Mouse (Mus musculus) R1 (cell line): ENCODE data around the gene Bpifa5.
"Not testable (repeated sequence)": the region's sequence is repeated elsewhere in the genome, so short reads cannot be mapped to it uniquely, and the experiment has no call there.

Source experiments
- DNase-seq: peaks from one replicate; pipeline ENCODE4 v3.0.0-alpha.2; 2018; ENCODE audit warnings: low read depth, low spot score

The Bpifa5 gene

DNA sequence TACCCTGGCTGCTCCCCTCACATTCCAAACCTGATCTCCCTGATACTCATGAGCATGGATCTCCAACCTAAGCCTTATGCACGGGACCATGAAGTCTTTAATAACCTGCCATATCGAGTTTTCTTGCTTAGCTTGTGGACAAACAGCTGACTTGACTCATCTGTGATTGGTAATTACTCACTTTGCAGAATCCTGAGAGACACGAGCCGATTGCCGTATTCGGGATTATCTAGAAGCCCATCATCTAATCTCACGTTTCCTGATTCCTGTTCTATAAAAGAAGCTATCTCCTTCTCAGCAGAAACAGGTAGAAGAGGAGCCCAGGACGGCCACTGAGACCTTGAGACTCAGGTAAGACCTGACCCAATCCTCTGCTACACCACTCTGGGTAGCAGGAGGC is at the start of gene Bpifa5:
Gene Bpifa5, plus strand, starts transcription at position 301 of the 400 bp plus-strand sequence.
- DNase-seq = no peak

DNA sequence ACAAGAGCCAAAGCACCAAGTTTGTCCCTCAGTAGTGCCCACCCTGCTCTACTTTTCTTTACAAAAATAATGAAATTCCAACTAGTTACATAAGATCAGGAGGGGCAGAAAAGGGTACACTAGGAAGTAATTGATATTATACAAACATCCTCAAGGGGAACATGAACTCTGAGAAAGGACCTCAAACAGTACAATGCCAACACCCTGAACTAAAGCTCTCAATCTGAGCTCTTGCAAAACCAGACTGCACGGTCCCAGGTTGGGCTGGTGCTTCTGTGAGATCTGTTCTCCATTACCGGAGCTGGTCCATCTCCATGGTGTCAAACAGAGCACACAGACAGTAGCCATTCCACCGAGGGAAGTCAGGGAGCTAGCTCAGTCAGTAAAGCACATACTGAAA is 45.0 kb upstream of the Bpifa5 start:
- no peak for DNase-seq

DNA sequence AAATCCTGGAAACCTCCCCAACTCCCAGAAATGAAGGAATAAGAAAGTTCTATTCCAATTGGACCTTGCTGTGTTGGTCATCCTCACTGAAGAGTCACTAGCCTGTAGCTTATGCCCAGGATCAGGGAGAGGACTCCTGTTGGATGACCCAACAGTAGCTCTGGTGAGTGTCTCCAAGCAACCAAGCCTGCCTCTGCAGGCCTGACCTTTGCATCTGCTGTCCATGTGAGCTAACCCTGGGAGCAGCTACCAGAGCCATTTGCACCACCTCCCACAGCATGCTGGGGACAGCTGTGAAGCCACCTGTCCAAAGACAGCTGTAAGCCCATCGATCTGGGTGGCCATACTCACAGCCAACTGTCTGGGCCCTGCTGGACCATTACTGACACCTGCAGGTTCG is 32.3 kb upstream of the Bpifa5 start, which contains the start of gene Bpifa3:
Gene Bpifa3, plus strand, starts transcription at position 217 of the 400 bp plus-strand sequence.
- no peak for DNase-seq

DNA sequence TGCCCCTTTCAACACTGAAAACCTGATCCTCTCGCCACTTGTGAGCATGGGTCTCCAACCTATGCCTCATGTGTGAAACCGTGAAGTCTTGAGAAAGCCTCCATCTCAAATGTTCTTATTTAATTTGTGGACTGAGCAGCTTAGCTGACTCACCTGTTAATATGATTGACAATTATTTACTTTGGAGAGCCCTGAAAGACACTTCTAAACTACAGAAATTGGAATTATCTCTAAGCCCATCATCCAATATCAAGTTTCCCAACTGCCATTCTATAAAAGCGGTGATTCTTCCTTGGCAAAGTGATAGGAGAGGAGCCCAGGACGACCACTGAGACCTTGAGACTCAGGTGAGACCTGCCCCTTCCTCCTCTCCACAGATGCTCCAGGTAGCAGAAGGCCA is 19.8 kb upstream of the Bpifa5 start, which contains the start of gene Bpifa1:
Gene Bpifa1, plus strand, starts transcription at position 301 of the 400 bp plus-strand sequence.
- DNase-seq = no peak

DNA sequence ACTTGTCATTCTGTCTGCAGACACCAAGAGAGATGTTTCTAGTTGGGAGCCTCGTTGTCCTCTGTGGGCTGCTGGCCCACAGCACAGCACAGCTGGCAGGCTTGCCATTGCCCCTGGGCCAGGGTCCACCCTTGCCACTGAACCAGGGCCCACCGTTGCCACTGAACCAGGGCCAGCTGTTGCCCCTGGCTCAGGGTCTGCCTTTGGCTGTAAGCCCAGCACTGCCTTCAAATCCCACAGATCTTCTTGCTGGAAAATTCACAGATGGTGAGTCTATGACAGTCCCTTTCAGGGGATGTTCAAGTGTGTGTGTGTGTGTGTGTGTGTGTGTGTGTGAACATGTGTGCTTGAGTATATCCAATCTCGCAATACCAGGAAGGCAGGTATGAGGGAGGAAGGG is 18.7 kb upstream of the Bpifa5 start:
- DNase-seq = no peak

DNA sequence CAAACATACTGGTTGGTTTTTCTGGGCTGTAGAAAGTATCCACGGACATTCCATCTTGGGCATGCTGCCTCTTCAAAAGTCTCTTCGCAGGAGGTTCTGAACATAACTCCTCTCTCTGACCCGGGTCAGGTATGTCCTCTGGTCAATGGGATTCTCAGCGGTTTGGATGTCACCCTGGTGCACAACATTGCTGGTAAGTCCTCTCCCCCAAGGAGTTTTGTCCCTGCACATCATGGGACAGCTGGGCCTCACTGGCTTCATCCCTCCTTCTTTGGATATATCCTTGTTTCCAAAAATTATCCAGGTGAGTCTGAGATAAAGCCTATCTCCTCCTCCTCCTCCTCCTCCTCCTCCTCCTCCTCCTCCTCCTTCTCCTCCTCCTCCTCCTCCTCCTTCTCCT is 14.9 kb upstream of the Bpifa5 start:
- DNase-seq = no peak

DNA sequence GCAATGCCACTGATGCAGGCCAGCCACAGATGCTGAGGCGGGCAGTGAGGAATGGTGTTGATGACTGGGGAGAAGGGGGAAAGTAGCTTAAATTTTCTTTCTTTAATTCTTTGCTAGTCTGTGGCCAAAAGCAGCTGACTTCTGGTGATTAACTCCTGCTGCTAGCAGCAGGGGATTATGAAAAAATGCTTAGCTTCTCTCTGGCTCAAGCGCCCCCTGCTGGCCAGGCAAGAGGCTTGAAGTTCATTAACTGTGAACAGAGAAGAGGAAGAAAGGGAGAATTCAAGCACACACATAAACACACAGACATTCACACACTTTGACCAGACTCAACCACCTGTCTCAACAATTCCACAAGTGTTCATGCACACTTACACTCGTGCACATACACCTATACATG is 4.0 kb upstream of the Bpifa5 start:
- DNase-seq = peak; percentile 69

DNA sequence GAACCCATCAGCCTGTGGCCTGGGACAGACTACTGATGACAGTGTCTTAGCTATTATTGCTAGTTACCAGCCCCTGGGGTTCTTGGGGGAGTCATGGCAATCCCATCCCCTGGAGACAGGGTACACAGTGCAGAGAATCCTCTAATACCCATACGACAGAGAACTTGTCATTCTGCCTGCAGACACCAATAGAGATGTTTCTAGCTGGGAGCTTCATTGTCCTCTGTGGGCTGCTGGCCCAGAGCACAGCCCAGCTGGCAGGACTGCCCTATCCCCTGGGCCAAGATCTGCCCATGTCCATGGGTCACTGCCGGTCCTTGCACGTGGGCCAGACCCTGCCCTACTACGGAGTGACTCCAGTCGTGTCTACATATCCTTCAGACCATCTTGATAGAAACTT is 899 bp downstream of the Bpifa5 start:
- DNase-seq = no peak

DNA sequence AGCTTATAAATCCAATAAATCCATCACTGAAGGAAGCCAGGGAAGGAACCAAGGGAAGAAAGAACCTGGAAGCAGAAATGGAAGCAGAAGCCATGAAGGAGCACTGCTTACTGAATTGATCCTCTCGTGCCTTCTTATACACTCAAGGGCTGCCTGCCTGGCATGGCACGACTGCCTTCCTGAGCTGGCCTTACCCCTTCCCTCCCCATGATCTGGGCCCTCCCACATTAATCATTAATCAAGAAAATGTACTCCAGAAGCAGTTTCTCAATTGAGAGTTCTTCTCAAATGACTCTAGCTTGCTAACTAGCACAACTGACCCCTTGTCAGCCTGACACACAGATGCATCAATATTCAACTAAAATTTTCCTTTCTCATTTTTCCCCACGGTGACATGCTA is 6.8 kb downstream of the Bpifa5 start:
- no peak for DNase-seq

DNA sequence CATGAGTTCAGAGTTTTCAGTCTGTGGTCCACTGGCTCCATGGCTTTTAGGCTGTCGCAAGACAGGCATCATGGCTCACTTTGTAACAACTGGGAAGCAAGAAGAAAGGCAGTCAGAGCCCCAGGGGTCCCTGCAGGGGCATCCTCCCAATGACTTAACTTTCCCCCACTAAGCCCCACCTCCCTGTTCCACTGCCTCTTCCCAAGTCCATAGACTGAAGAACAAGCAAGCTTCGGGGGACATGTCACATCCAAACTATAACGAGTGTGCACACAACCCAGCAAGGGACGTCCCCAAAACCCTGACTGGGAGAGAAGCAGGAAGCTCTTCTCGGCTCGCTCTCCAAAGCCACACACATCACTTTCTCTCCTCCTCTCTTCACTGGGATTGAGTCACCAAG is 9.2 kb downstream of the Bpifa5 start:
- no peak for DNase-seq

DNA sequence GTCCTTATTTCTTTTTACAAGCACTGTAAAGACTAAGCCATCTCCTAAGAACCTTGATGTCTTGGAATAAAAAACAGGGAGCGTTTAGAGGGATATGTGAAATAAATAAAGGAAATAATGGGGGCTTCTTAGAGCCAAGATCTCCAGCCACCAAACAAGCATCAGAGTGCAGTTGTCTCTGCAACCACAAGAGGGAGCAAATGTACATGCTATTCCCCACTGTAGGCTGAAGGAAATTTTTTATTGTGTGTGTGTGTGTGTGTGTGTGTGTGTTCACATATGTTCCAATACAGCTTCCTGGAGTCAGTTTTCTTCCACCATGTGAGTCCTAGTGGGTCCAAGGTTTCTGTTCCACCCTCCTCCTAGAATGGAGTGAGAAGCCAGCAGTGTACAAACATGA is 10.9 kb downstream of the Bpifa5 start:
- peak; percentile 24 for DNase-seq

DNA sequence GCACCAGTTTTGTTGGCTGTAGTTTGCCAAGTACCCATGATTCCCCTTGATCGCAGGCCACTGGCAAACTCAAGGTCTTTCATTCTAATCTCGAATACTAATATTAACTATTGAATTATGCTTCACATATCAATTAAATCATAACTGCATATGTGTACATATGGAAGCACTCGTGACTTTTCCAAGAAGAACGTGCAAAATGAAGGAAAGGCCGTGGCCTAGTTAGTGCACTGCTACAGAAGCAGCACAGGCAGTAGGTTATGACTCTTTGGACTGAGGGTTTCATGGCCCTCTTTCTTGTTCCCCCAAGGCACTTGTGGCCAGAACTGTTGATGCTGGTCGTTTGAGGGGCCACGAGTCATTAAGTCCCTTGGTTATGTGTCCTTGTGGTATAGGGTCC is 19.5 kb downstream of the Bpifa5 start:
- not testable (repeated sequence) for DNase-seq

DNA sequence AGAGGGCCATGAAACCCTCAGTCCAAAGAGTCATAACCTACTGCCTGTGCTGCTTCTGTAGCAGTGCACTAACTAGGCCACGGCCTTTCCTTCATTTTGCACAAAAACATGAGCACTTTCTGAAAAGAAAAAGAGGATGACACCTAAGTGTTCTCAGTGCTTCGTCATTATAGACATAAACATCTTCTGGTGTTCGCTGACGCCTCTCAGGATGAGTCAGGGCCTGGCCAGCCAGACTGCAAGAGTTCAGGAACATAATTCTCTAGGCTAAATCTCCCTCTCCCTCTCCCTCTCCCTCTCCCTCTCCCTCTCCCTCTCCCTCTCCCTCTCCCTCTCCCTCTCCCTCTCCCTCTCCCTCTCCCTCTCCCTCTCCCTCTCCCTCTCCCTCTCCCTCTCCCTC is 20.7 kb downstream of the Bpifa5 start:
- not testable (repeated sequence) for DNase-seq

DNA sequence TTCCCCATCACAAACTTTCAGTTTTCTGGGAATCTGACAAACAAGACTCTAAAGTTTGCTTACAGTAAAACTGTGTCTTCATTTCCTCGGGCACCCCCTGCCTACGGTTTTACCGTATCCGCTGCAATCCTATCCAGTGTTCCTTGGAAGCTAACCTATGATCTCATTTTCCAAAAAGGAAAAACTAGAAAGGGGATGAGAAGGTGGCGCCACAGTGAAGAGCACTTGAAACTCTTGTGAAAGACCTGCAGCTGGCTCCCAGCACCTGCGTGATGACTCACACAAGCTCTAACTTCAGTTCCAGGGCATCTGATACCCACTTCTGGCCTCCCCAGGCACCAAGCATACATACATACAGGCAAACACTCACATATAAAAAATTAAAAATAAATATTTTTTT is 22.9 kb downstream of the Bpifa5 start:
- no peak for DNase-seq

DNA sequence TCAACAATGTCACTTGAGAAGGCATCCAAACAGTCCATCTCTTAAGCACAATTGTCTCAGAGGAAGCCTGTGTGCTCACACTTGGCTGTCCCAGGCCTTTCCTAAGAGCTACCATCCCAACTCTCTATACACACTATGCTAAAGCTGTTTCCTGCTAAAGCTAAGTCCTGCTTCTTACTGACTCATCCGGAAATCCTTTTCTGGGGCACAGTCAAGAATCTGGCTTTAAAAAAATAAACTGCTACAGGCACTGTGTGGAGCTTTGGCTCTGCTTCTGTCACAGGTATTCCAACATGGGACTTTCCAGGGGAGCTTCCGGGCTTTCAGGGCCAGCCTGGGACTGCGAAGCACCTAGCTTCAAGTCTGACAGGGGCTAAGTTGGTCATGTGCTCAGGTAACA is 23.3 kb downstream of the Bpifa5 start:
- no peak for DNase-seq

DNA sequence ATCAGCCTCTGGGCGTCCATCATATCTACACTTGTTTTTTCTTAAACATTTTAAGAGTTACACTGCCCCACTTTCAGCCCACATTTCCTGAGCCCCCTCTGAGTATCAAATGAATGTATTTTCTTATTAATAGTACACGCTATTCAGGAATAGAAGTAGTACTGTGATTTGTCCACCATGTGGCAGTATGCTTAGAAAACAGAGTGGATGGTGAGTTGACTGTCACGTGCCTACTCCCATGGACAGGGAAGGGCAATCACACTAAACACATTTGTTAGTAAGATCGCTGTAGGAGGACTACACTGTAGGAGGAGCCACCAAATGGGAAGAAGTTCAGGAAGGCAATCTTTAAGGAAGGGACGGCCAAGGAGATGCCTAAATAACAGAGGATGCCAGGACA is 25.1 kb downstream of the Bpifa5 start:
- DNase-seq = peak; percentile 78

DNA sequence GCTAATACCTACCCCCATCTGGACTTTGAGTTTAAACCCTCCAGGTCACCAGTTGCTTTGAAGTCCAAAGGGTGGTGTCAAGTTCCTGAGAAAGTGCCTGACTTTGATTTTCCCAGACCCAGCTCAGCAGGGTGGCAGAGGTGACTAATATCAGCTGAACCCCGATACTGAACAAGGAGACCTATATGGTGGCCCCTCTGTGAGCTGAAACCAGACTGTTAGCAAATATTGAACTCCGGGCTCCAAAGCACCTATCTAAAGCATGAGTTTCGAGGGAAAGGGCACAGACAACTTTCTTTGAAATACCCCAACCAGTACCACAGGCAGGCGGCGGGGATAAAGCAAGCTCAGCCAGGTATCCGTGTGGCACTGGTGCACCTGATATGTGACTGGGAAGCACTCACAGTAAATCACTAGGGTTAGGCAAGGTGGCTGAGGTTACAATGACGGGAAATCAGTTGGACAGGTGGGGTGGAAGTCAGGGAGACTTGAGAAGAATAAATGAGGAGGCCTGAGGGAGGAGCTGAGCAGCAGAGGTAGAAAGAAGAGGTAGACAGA is 27.5 kb downstream of the Bpifa5 start:
- no peak for DNase-seq

DNA sequence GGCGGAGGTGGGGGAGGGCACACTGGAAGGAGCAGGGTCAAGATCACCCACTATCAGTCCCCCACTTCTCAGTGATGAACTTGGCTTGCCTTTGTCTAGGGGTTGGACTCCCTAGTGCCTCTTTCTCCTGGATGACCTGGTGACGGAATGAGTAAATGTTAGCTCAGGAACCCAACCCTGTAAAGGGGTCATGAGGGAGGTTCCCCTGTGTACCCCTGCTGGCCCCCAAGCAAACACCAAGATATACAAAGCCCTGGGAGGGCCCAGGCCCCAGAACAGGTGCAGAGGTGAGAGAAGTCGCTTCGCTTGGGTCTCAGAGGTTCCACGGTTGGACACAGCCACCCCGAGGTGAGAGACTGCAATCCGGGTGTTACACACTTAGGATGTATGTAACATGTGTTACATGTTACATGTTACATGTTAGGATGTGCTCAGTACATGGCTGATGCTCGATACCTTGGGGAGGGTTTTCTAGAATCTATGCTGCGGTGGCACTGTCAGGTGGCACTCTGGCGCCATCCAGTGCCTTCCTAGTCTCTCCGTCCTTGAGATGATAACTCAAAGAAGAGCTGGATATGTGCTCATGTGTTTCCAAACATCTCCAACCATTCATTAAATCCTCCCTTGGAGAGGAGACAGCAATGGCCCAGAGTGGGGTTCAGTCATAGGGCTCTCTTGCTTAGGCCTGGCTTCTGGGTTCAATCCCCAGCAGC is 28.3 kb downstream of the Bpifa5 start, which contains the start of gene Bpifb1:
Gene Bpifb1, plus strand, starts transcription at position 273 of the 713 bp plus-strand sequence.
- no peak for DNase-seq

DNA sequence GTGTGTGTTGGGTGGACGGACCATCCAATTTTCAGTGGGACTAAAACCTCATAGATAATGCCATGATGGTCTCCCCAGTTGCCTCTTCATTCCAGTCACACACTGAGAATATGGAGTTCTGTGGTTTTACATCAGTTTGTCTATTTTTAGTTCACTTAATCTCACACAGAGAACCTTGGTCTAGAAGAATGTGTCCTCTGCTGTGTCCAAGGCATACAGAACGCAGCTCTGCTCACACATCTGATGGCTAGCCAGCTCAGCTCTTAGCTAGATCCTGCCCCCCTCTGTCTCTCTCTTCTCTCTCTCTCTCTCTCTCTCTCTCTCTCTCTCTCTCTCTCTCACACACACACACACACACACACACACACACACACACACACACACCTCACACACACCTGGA is 29.7 kb downstream of the Bpifa5 start:
- no peak for DNase-seq

DNA sequence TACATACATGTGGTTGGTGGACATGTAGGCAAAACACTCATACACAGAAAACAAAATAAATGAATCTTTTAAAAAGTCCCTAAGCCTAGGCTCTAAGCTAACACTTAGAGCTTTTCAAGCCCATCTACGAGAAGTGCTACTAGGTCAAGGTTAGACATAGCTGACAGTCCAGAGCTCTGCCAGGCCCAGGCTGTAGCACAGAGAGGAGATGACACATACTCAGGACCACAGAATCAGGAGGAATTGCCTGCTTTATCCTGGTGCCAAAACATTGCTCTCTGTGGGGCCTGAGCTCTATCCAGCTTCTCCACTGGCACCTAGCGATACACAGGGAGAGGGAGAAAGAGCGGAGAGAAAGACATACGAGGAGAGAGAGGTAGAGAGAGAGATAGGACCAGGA is 30.7 kb downstream of the Bpifa5 start:
- DNase-seq = no peak

DNA sequence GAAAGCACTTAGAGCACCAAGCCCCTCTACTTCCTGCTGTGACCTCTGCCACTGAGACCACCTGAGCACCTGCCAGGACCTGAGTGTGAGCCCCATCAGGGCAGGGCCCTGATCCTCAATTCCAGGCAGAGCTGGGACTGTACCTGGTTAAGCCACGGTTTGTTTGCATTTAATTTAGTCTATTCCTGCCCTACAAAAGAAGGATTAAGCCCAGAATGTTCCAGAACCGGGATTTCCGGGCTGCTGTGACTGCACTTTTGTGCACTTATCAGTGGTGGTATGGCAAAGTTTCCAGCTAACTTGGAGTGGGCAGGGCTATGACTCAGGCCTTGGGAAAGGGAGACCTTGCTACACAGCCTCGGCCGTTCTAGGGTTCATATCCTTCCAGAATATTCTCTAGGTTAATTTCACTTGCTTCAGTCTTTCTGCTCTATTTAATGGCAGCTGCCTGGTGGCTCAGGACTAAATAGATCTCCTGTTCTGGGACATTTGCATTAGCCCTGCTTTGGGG is 31.6 kb downstream of the Bpifa5 start:
- no peak for DNase-seq

DNA sequence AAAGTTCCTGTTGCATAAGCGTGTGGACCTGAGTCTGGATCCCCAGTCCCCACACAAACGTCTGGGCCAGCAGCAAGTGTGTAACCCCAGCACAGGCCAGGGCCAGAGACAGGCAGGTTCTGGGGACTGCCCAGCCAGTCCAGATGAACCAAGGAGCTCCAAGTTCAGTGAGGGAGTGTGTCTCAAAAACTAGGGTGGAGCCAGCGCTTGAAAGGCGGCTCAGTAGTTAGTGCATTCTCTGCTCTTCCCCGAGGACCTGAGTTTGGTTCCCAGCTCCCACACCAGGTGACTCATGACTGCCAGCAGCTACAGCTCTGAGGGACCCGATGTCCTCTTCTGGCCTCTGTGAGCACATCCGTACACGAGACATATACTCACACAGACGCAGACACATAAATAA is 34.6 kb downstream of the Bpifa5 start:
- DNase-seq = no peak

DNA sequence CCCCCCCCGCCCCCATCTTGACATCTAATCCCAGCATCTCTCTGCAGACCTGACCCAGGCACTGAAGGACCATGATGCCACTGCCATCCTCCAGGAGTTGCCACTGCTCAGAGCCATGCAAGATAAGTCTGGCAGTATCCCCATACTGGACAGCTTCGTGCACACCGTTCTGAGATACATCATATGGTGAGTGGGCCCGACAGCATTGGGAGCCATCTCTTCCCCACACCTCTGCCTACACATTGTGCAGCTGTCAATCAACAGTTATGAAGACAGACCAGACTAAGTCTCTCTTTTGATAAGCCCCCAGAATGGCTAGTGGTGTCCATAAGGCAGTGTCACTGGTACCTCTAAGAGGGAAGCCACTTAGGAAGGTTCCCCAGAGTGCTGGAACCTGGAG is 42.2 kb downstream of the Bpifa5 start:
- DNase-seq = no peak
